8 mouse cellular contexts compared by ENCODE assay signal in the genomic region with DNA sequence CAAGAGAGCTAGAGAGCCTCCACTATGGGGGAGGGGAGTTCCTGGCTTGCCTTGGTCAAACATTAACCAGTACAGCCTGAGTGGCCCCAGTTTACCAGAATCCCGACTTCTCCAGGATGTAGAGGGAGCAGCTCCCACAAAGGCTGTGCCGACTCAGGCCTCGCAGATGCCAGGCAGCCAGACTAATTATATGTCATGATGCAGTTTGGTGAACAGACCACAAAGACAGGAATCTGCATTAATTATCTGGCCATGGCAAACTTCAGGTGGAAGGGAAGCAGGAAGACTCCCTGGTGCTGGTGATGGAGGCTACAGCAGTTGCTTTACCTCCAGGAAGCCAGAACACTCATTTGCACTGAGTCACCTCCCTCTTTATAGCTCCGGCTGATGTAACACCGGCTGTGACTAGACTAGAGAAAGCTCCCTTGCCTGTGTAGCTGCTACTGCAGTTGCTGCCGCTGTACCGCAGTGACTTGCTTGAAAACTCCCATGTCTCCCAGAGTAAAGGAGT. TPM values are rescaled to one million over a fixed set of nuclear protein-coding genes. Genes with fewer than 3 reads are reported as not detected.
DNase-seq lines count a peak whose midpoint lies in the region; ATAC-seq and TF ChIP-seq lines count a peak whose summit lies in the region.

No protein-coding gene starts in this region.

- H3K36me3 ChIP-seq in lung, embryonic 15.5 days, result no peaks in the 10 kb centered on the region; the same call in 1 of the 2 replicates
- H3K36me3 ChIP-seq in heart, postnatal 0 days (replicated peaks; ENCODE audit: control insufficient read depth, insufficient read depth, low read length), result no peaks in the 10 kb centered on the region
- peaks cover 31% of the 10 kb centered on the region for H3K36me3 ChIP-seq in midbrain, embryonic 10.5 days

- 15% methylated on average over 7 of the region's 7 CpGs for WGBS in lung, embryonic 15.5 days
- WGBS in heart, postnatal 0 days, result 25% methylated on average over 7 of the region's 7 CpGs
- 38% methylated on average over 7 of the region's 7 CpGs for WGBS in midbrain, embryonic 10.5 days

- no peak for DNase-seq in lung, postnatal 36 days
- DNase-seq in c-Kit-positive CD71-negative TER-119-negative erythroid progenitor cells, embryonic 14.5 days (ENCODE audit: low read depth), result peak; percentile 46
- peak; percentile 76 for DNase-seq in heart, postnatal 0 days (ENCODE audit: low spot score)
- peak; percentile 65 to 75 for DNase-seq in kidney, postnatal 4 days
- DNase-seq in midbrain, embryonic 10.5 days (ENCODE audit: low spot score), result no peak
- no peak for DNase-seq in ovary, adult 18-20 months (ENCODE audit: low spot score)

- H3K9ac ChIP-seq in lung, embryonic 15.5 days, result no peak overlapping the region
- 0 out of 2 replicates have a peak overlapping the region, but pooled peaks have one; percentile 29 for H3K9ac ChIP-seq in heart, postnatal 0 days (replicated peaks; ENCODE audit: low read depth, low read length)

- H3K4me3 ChIP-seq in lung, embryonic 15.5 days, result peak overlapping the region; percentile 2; the same call in 1 of the 2 replicates
- no peak overlapping the region for H3K4me3 ChIP-seq in heart, postnatal 0 days (ENCODE audit: low read depth, low read length)
- H3K4me3 ChIP-seq in midbrain, embryonic 10.5 days, result peak overlapping the region; percentile 33

- no peaks in the 10 kb centered on the region for H3K9me3 ChIP-seq in lung, embryonic 15.5 days
- no peaks in the 10 kb centered on the region for H3K9me3 ChIP-seq in heart, postnatal 0 days (replicated peaks; ENCODE audit: control insufficient read depth, low read length)
- H3K9me3 ChIP-seq in midbrain, embryonic 10.5 days (replicated peaks), result no peaks in the 10 kb centered on the region

- peak overlapping the region; percentile 89 for H3K27ac ChIP-seq in lung, embryonic 15.5 days
- H3K27ac ChIP-seq in heart, postnatal 0 days (ENCODE audit: low read depth), result peak overlapping the region; percentile 81
- H3K27ac ChIP-seq in midbrain, embryonic 10.5 days (replicated peaks), result peak overlapping the region; percentile 84

- H3K27me3 ChIP-seq in lung, embryonic 15.5 days, result no peaks in the 10 kb centered on the region
- H3K27me3 ChIP-seq in heart, postnatal 0 days (ENCODE audit: control insufficient read depth, insufficient read depth, low read length), result no peaks in the 10 kb centered on the region
- H3K27me3 ChIP-seq in midbrain, embryonic 10.5 days (ENCODE audit: low read depth, poor library complexity, severe bottlenecking), result no peaks in the 10 kb centered on the region

- peaks cover 39% of the 10 kb centered on the region for H3K4me1 ChIP-seq in lung, embryonic 15.5 days
- peaks cover 28% of the 10 kb centered on the region for H3K4me1 ChIP-seq in heart, postnatal 0 days (ENCODE audit: control insufficient read depth, insufficient read depth)
- H3K4me1 ChIP-seq in midbrain, embryonic 10.5 days, result peaks cover 72% of the 10 kb centered on the region

- ATAC-seq in lung, embryonic 15.5 days (ENCODE audit: borderline replicate concordance, extremely low read depth, low FRiP score, low TSS enrichment), result peak; percentile 11; the same call in 1 of the 2 replicates
- ATAC-seq in heart, postnatal 0 days (ENCODE audit: insufficient read depth, low read depth), result peak; percentile 60
- ATAC-seq in CD4-positive, CD25-positive, alpha-beta regulatory T cell, adult 4 months, result no peak

- TF ChIP-seq CTCF in heart, postnatal 0 days (IDR thresholded peaks at IDR 0.05; ENCODE audit: low read depth), result no peak

- H3K4me2 ChIP-seq in lung, embryonic 15.5 days, result peak overlapping the region; percentile 41
- peak overlapping the region; percentile 16 for H3K4me2 ChIP-seq in heart, postnatal 0 days (ENCODE audit: low read depth, low read length)

- no peak for TF ChIP-seq EP300 in heart, postnatal 0 days (IDR thresholded peaks at IDR 0.05; ENCODE audit: low read depth)

RNA-seq across cellular contexts. Expression of gene Slc7a5, which starts 9.6 kb away (rescaled TPM):
- 14.8 and 15.5 TPM in 2 replicates for polyA plus RNA-seq in lung, embryonic 15.5 days (2015; fragmentation: Nextera tagmentation; extraction: Ambion mirVana)
- total RNA-seq in heart, postnatal 0 days (2014; rRNA removed; ENCODE audit: low replicate concordance), result 24.7 and 27.1 TPM in 2 replicates
- 5.8 and 7.1 TPM in 2 replicates for polyA plus RNA-seq in heart, postnatal 0 days (2015; fragmentation: Nextera tagmentation; extraction: Ambion mirVana)
- polyA plus RNA-seq in midbrain, embryonic 10.5 days (2016; fragmentation: Nextera tagmentation; extraction: Ambion mirVana), result 29.3 and 32.7 TPM in 2 replicates
- 1 to 10 TPM; 1.8 to 3.3 TPM for polyA plus RNA-seq in CD4-positive, CD25-positive, alpha-beta regulatory T cell, adult 4 months (2017; shearing (Covaris generic))

RNA-seq across cellular contexts. Expression of gene Car5a, which starts 46.8 kb away (rescaled TPM):
- not detected in 2 replicates for polyA plus RNA-seq in lung, embryonic 15.5 days (2015; fragmentation: Nextera tagmentation; extraction: Ambion mirVana)
- total RNA-seq in heart, postnatal 0 days (2014; rRNA removed; ENCODE audit: low replicate concordance), result not detected in 2 replicates
- polyA plus RNA-seq in heart, postnatal 0 days (2015; fragmentation: Nextera tagmentation; extraction: Ambion mirVana), result not detected in 2 replicates
- 0.27 and 0.30 TPM in 2 replicates for polyA plus RNA-seq in midbrain, embryonic 10.5 days (2016; fragmentation: Nextera tagmentation; extraction: Ambion mirVana)
- not detected for polyA plus RNA-seq in CD4-positive, CD25-positive, alpha-beta regulatory T cell, adult 4 months (2017; shearing (Covaris generic))

RNA-seq across cellular contexts. Expression of gene Banp, which starts 51.6 kb away (rescaled TPM):
- polyA plus RNA-seq in lung, embryonic 15.5 days (2015; fragmentation: Nextera tagmentation; extraction: Ambion mirVana), result 40.2 and 50.4 TPM in 2 replicates
- total RNA-seq in heart, postnatal 0 days (2014; rRNA removed; ENCODE audit: low replicate concordance), result 23.0 and 27.9 TPM in 2 replicates
- polyA plus RNA-seq in heart, postnatal 0 days (2015; fragmentation: Nextera tagmentation; extraction: Ambion mirVana), result 10.6 and 17.9 TPM in 2 replicates
- 53.2 and 64.6 TPM in 2 replicates for polyA plus RNA-seq in midbrain, embryonic 10.5 days (2016; fragmentation: Nextera tagmentation; extraction: Ambion mirVana)
- polyA plus RNA-seq in CD4-positive, CD25-positive, alpha-beta regulatory T cell, adult 4 months (2017; shearing (Covaris generic)), result 10 to 100 TPM; 34.5 to 47.5 TPM

Comparison
In these comparisons a context has a peak if more than half of its experiments do, and no peak if none do; other contexts are left out.
1. DNase-seq: peak in c-Kit-positive CD71-negative TER-119-negative erythroid progenitor cells, embryonic 14.5 days (single experiment), heart, postnatal 0 days (single experiment) and kidney, postnatal 4 days (2 of 2); none in lung, postnatal 36 days (single experiment), midbrain, embryonic 10.5 days (single experiment) and ovary, adult 18-20 months (single experiment).
2. Peak in every context shown above with its lines, with median percentiles within 50 percentile points of each other: H3K27ac ChIP-seq.